Mouse (Mus musculus) embryo, embryonic 9.5 days (tissue): ENCODE measurements at regions not wholly inside any gene's neighbourhood (a gene's known extent, or its start where the extent isn't known, plus 50 kb on each side); places are given as distances from the start of the nearest gene placed in this dataset.

Experiments used
- DNase-seq: peaks from one replicate; pipeline ENCODE4 v3.0.0-alpha.2; 2017; ENCODE audit errors: extremely low spot score

- no peak for DNase-seq
Measured at GRCm38 (mm10) chr1:76897431-76897830, 617.5 kb downstream of the Epha4 start.

DNA sequence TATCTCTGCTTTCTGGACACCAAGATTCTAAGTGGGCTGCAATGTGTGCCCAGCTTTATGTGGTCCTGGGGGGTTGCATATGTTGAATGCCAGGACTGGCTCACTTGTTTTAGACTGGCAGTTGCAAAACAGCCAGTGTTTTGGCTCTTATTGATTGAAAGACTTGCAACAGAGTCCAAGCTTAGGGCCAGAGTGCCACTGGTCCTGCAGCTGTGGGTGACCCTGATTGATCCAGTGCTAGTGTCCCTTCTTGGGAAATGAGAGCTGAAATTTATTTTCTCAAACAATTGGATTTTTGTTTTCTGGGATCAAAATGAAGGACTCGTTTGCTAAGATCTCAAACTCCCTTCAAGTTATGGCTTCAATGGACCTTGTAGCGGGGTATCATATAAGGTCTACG lies 603.4 kb downstream of the Epha4 start:
- no peak for DNase-seq

GRCm38 (mm10) chr1:76919541-76919940 lies 595.3 kb downstream of the Epha4 start:
- DNase-seq: no peak

DNA sequence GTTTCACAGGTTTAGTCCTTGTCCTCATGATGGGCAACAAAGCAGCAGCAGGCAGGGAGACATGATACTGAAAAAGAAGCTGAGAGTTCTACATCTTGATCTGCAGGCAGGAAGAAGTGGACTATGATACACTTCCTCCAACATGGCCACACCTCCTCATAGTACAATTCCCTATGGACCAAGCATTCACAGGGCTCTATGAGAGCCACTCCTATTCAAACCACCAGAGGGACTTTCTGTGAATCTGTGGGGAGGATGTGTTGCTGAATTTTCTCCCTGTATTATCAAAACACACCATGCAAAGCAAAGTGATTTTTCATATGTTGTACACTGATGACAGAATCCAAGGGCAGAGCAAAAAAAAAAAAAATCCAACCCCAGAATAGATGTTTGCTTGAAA lies 594.3 kb downstream of the Epha4 start:
- no peak for DNase-seq

DNA sequence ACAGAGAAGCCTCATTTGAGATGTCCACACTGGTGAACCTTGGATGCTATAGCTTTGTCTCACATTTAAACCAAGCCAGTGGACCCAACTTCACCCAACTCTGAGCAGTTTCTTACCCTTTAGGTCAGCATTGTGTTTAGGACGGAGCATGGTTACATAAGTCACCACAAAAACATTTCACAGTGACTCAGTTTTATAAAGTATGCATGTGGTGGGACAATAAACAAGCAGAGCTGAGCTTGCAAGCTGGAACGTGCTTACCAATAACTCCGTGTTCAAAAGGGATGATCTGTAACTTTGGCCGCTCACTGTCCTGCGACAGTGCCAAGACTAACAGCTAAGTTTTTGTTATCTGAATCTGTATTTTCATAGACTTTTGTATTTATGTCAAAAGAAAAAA lies 587.8 kb downstream of the Epha4 start:
- no peak for DNase-seq

DNA sequence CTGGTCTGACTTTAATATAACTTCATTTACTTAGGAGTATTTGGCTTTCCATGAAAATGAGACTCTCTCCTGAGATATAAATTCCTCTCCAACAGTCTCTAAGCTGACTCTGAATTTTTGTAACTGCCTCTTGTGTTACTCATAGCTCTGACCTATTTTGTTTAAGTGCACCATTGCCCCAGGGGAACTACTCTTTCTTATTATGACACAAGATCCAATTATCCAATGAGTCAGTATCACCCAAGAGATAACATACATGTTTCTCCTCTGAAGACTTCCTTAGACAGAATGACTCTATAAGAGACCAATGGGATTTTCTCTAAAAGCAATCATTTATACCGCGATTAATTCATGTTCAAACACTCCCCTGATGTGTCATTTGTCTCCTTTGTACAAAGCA lies 586.9 kb downstream of the Epha4 start:
- DNase-seq: no peak

DNA sequence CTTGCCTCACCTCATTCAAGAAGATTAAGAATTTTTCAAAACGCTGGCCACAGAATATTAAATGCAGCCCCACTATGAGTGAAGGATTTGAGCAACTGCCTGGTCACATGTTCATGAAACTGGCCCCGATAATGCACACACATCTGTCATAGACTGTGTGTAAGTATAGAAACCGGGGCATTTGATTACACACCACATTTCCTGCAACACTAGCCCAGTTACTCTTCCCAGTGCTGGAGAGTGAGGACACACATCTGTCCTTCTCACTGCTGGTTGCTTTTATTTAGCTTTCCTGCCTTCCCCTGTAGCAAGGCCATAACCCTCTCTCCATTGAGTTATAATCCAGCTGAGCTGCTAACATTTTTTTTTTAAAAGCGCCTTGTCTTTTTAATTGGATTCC lies 581.4 kb downstream of the Epha4 start:
- no peak for DNase-seq

- DNase-seq: no peak
Measured at GRCm38 (mm10) chr1:76942730-76943129, 572.2 kb downstream of the Epha4 start.

DNA sequence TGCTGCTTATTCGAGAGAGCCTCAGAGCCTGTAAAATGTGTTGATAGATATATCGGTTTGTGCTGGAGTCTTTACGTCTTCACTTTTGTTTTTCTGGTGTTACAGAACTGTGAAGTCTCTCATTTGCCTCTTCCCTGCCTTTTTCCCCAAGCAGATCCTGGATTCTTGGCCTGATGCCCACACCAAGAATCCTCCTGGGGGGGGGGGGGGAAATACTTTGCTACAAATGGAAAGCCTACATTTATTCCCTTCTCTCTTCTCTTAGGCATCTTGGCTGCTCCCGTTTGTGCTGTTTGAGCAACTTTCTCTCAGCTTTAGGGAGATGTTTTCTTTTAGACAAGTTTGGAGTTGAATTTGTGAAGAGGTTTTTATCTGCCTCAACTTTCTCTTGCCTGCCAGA lies 570.8 kb downstream of the Epha4 start:
- DNase-seq: no peak

- no peak for DNase-seq
Measured at GRCm38 (mm10) chr1:76955031-76955430, 559.9 kb downstream of the Epha4 start.

- no peak for DNase-seq
Measured at GRCm38 (mm10) chr1:76957411-76957810, 557.5 kb downstream of the Epha4 start.

GRCm38 (mm10) chr1:76958706-76959105 lies 556.2 kb downstream of the Epha4 start:
- no peak for DNase-seq

DNA sequence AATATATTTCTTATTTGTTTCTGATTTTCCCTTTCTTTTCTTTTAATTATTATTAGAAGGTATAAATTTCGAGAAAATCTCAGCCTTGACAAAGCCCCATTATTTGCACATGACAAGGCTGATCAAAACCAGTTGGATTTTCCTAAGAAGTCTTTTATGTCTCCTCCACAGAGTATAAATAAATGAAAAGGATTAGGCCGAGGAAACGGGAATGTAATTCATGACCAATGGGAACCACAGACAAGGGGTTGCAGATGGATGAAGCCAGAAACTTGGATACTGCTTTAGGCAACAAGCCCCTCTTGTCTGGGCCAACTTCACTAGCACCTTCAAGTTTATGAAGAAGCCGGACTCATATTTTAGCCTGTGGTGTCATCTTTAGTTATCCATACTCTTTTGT lies 542.4 kb downstream of the Epha4 start:
- no peak for DNase-seq

GRCm38 (mm10) chr1:76975077-76975945 lies 539.6 kb downstream of the Epha4 start:
- peak; percentile 22 for DNase-seq

GRCm38 (mm10) chr1:76980498-76981152 lies 534.3 kb downstream of the Epha4 start:
- no peak for DNase-seq

GRCm38 (mm10) chr1:76993776-76994175 lies 521.1 kb downstream of the Epha4 start:
- DNase-seq: no peak

DNA sequence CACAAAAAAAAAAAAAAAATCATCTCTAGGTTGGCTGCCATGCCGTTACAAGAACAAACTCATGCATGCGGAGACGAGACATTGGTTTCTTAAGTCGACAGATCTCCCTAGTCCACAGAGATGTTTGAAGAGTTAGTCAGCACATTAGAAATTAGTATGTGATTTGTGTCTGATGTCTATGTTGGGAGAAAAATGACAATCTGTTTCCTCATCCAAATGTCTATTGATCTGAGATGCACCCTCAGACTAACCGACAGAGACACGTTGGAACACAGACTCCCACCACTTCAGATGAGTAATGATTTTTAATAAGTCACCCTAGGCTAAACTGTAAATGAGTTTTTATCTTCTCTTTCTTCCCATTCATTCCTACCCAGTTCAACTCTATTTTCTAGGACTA lies 506.9 kb downstream of the Epha4 start:
- DNase-seq: no peak

GRCm38 (mm10) chr1:77010608-77011214 lies 504.2 kb downstream of the Epha4 start:
- no peak for DNase-seq

DNA sequence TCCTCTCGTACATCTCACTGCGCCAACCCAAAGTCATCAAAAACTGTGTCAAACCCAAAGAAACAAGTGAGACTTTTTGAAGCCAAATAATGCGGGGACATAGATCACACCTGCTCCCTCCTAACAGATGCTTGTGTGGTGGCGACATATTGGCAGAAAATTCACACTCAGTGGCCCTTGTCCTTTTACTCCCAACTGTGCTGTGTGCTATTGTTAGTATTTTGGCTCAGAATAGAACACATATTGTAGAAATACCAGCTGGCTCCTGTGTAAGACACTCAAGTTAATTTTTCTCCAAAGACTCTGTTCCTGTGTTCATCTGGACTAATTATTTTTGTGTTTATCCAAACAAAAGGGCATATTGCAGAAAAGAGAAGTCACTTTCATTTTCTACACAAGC lies 487.2 kb downstream of the Epha4 start:
- no peak for DNase-seq

DNA sequence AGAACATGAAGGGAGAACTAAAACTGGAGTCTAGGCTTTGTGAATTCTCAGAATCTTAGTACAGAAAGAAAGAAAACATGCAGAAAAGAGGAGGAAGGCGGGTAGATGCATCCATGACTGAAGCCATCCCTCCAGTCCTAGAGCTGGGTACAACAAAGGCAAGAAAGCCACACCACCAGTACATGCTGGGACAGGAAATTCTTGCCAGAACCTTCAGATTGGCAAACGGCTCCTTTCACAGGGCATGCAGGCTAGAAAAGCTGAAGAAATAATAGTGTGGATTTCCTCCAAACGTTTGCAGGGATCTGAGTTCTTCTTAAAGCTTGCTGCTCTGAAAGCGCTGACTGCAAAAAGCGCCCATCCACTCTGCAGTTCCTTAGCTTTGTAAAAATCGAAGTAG lies 486.7 kb downstream of the Epha4 start:
- DNase-seq: no peak

DNA sequence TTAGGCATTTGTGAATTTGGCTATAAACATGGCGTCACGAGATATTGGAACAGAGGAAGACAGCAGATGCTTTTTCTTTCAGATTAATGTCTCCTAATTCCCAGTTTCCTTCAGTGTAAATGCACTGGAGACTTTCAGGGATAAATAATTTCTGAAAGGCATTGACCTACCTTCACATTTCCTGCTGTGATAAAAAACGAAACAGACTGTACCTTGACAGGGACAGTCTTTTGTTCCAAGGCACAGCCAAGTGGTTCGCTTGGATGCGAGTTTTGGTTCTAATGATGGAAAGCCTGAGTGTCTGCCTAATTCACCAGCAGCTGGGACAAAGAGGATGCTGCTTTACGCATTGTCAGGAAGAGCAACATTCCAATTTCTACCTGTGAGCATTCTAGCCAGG lies 485.8 kb downstream of the Epha4 start:
- no peak for DNase-seq

GRCm38 (mm10) chr1:77043749-77044564 lies 470.9 kb downstream of the Epha4 start:
- DNase-seq: no peak
